Mouse (Mus musculus): Measurements from ENCODE around the gene Dgki. TPM values are rescaled to one million over a fixed set of nuclear protein-coding genes. Genes with fewer than 3 reads are reported as not detected.

Gene Dgki
- polyA plus RNA-seq, 1 experiment, result not detected

- TF ChIP-seq CTCF (IDR thresholded peaks at IDR 0.05; ENCODE audit: low read depth, low read length), result no peak
- no peak for TF ChIP-seq POLR2A (IDR thresholded peaks at IDR 0.05; ENCODE audit: borderline replicate concordance, low read depth, low read length)
- H3K27ac ChIP-seq (ENCODE audit: insufficient read depth, low read depth, low read length), result no peak overlapping the region
- H3K4me1 ChIP-seq (ENCODE audit: control insufficient read depth, insufficient read depth, low read length), result no peaks in the 10 kb centered on the region
- H3K4me3 ChIP-seq (ENCODE audit: insufficient read depth, low read length), result no peak overlapping the region
Observed at GRCm38 (mm10) chr6:36981646-36982045, 318.3 kb downstream of the Dgki start.

DNA sequence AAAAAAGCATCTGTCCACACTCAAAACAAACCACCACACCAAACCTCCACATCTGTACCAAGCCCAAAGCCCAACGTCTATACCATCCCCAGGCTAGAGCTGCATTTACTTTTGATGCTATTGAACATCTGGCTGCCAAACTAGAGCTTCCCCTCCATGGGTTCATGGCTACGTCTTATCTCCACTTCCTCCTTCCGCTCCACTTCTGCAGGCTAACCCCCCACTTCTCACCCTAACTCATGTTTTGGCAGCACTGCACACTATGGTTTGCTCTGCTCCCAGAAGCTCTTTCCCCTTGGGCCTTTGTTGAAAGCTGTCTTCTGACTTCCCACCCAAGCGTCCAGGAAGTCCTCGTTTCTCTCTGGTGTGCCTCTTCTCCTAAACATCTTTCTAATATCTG lies 319.5 kb downstream of the Dgki start:
- no peaks in the 10 kb centered on the region for H3K4me1 ChIP-seq (ENCODE audit: control insufficient read depth, insufficient read depth, low read length)
- H3K4me3 ChIP-seq (ENCODE audit: insufficient read depth, low read length), result no peak overlapping the region
- no peak overlapping the region for H3K27ac ChIP-seq (ENCODE audit: insufficient read depth, low read depth, low read length)
- TF ChIP-seq POLR2A (IDR thresholded peaks at IDR 0.05; ENCODE audit: borderline replicate concordance, low read depth, low read length), result no peak
- TF ChIP-seq CTCF (IDR thresholded peaks at IDR 0.05; ENCODE audit: low read depth, low read length), result no peak

- no peaks in the 10 kb centered on the region for H3K4me1 ChIP-seq (ENCODE audit: control insufficient read depth, insufficient read depth, low read length)
- H3K4me3 ChIP-seq (ENCODE audit: insufficient read depth, low read length), result no peak overlapping the region
- TF ChIP-seq CTCF (IDR thresholded peaks at IDR 0.05; ENCODE audit: low read depth, low read length) (no peak), POLR2A (IDR thresholded peaks at IDR 0.05; ENCODE audit: borderline replicate concordance, low read depth, low read length) (no peak)
- no peak overlapping the region for H3K27ac ChIP-seq (ENCODE audit: insufficient read depth, low read depth, low read length)
Observed at GRCm38 (mm10) chr6:36978176-36978575, 321.8 kb downstream of the Dgki start.

DNA sequence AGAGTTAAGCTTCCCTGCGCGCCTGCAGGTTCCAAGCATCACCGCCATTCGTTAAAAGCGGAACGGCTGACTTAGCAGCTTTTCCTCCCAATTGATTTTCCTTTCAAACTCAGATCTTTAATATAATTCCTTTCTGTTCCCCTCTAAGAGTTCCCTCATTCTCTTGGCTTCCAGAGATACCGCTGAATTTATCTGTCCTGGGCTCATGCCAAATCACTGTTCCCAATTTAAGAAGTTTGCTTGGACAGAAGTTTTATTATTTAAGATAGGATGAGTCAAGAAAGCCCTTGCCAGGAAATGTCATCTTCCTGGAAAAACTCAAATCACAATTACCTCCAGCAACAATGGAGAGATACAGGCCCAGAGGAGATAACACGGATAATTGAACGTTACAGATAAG lies 326.9 kb downstream of the Dgki start:
- H3K4me3 ChIP-seq (ENCODE audit: insufficient read depth, low read length), result no peak overlapping the region
- TF ChIP-seq POLR2A (IDR thresholded peaks at IDR 0.05; ENCODE audit: borderline replicate concordance, low read depth, low read length), result no peak
- TF ChIP-seq CTCF (IDR thresholded peaks at IDR 0.05; ENCODE audit: low read depth, low read length), result no peak
- no peak overlapping the region for H3K27ac ChIP-seq (ENCODE audit: insufficient read depth, low read depth, low read length)
- H3K4me1 ChIP-seq (ENCODE audit: control insufficient read depth, insufficient read depth, low read length), result no peaks in the 10 kb centered on the region

DNA sequence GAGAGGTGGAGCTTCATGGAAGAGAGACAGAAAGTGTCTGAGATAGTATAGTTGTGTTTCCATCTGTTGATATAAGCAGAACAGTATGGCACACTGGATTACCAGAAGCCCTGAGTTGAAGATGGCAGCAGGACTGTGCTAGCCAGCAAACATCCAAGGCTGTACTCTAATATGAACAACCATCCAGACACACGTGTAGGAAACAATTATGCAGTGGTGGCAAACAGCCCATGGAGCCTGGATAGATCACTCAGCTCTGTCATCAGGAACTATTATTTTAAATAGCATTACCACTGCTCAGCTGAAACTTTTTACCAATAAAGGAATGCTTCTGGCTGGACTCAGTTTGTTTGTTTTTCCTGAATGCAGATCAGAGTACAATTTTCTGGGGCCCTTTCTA lies 327.5 kb downstream of the Dgki start:
- TF ChIP-seq CTCF (IDR thresholded peaks at IDR 0.05; ENCODE audit: low read depth, low read length), result no peak
- TF ChIP-seq POLR2A (IDR thresholded peaks at IDR 0.05; ENCODE audit: borderline replicate concordance, low read depth, low read length), result no peak
- H3K4me3 ChIP-seq (ENCODE audit: insufficient read depth, low read length), result no peak overlapping the region
- H3K4me1 ChIP-seq (ENCODE audit: control insufficient read depth, insufficient read depth, low read length), result no peaks in the 10 kb centered on the region
- H3K27ac ChIP-seq (ENCODE audit: insufficient read depth, low read depth, low read length), result no peak overlapping the region

DNA sequence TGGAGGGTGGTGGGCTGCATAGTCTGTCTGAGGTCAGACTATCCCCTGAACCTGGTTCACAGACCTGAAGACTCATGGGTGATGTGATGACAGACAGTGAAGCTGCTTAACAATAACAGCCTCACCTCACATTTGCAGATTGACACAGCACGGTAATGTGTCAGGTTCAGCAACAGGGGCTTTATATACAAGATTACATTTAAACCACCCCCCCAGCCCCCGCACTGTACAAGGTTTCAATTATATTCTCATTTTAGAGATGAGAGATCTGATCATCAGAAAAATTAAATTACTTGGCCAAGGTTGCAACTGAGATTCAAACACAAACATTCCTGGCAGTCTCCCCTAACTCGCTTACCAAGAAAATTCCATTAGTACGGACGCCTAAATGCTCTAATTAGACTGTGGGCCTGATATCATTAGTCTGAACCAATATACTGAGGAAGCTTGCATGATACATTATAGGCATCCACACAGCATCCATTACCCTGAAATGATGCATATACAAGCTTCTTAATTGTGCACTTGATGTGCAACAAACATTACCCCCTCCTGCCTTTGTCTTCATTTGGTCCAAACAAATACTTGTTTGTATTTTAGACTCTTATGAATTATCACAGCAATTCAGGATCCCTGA lies 330.6 kb downstream of the Dgki start:
- Histone ChIP-seq H3K4me1 (ENCODE audit: control insufficient read depth, insufficient read depth, low read length) (no peaks in the 10 kb centered on the region), H3K4me3 (ENCODE audit: insufficient read depth, low read length) (no peak overlapping the region), H3K27ac (ENCODE audit: insufficient read depth, low read depth, low read length) (no peak overlapping the region)
- TF ChIP-seq CTCF (IDR thresholded peaks at IDR 0.05; ENCODE audit: low read depth, low read length) (no peak), POLR2A (IDR thresholded peaks at IDR 0.05; ENCODE audit: borderline replicate concordance, low read depth, low read length) (no peak)

DNA sequence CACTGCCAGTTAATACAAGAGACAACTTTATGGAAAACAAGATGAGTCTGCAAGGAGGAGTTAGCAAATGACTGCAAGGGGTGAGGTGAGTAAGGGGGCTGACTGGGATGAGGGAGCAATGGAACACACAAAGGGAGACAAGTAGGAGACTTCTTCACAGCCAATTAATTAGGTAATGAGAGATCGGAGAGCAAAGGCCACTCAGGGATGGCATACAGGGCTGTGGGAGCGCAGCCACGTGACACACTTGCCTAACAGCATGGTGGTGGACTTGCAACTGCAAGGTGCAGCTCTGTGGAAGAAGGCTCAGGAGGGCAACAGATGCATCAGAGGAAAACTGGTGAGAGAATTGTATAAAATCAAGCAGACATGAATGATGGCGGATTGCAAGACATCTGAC lies 339.3 kb downstream of the Dgki start:
- no peaks in the 10 kb centered on the region for H3K4me1 ChIP-seq (ENCODE audit: control insufficient read depth, insufficient read depth, low read length)
- H3K4me3 ChIP-seq (ENCODE audit: insufficient read depth, low read length), result no peak overlapping the region
- no peak overlapping the region for H3K27ac ChIP-seq (ENCODE audit: insufficient read depth, low read depth, low read length)
- no peak for TF ChIP-seq CTCF (IDR thresholded peaks at IDR 0.05; ENCODE audit: low read depth, low read length)
- no peak for TF ChIP-seq POLR2A (IDR thresholded peaks at IDR 0.05; ENCODE audit: borderline replicate concordance, low read depth, low read length)

DNA sequence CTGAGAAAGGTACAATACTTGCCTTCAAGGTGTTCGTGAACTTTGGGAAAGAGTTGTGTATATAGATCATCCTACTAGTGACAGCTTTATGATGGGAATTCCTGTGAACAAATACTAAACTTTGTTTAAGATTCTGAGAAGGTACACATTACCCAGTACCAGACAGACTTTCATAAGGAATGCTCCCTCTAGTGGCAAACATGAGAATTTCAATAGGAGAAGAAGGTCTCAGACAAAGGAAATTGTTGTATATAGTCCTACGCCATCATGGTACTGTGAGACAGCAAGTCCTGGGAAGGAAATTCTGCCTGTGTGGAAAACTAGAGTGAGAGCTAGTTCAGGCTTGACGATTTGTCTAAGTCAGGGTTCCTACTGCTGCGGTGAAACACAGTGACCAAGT lies 344.7 kb downstream of the Dgki start:
- H3K27ac ChIP-seq (ENCODE audit: insufficient read depth, low read depth, low read length), result no peak overlapping the region
- no peaks in the 10 kb centered on the region for H3K4me1 ChIP-seq (ENCODE audit: control insufficient read depth, insufficient read depth, low read length)
- H3K4me3 ChIP-seq (ENCODE audit: insufficient read depth, low read length), result no peak overlapping the region
- TF ChIP-seq CTCF (IDR thresholded peaks at IDR 0.05; ENCODE audit: low read depth, low read length) (no peak), POLR2A (IDR thresholded peaks at IDR 0.05; ENCODE audit: borderline replicate concordance, low read depth, low read length) (no peak)

DNA sequence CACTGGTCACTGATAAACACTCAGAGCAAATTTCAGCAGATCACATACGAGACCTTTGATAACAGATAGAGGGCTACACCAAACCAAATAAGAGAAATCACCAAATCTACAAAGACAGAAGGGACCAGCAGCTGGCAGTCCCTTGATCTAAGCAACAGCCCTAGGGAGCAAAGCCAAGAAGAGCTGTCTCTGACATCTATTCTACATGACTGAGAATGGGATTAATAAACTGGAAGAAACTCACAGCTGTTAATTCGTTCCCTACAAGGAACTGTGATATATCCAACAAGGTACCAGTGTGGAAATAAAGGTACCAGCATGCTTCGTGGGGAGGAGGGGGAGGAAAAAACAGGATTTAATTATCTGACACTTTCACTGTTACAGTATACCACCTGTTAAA lies 349.3 kb downstream of the Dgki start:
- no peak overlapping the region for H3K27ac ChIP-seq (ENCODE audit: insufficient read depth, low read depth, low read length)
- H3K4me3 ChIP-seq (ENCODE audit: insufficient read depth, low read length), result no peak overlapping the region
- H3K4me1 ChIP-seq (ENCODE audit: control insufficient read depth, insufficient read depth, low read length), result no peaks in the 10 kb centered on the region
- TF ChIP-seq POLR2A (IDR thresholded peaks at IDR 0.05; ENCODE audit: borderline replicate concordance, low read depth, low read length), result no peak
- no peak for TF ChIP-seq CTCF (IDR thresholded peaks at IDR 0.05; ENCODE audit: low read depth, low read length)

- no peak for TF ChIP-seq CTCF (IDR thresholded peaks at IDR 0.05; ENCODE audit: low read depth, low read length)
- no peak for TF ChIP-seq POLR2A (IDR thresholded peaks at IDR 0.05; ENCODE audit: borderline replicate concordance, low read depth, low read length)
- Histone ChIP-seq H3K4me1 (ENCODE audit: control insufficient read depth, insufficient read depth, low read length) (no peaks in the 10 kb centered on the region), H3K27ac (ENCODE audit: insufficient read depth, low read depth, low read length) (no peak overlapping the region), H3K4me3 (ENCODE audit: insufficient read depth, low read length) (no peak overlapping the region)
Observed at GRCm38 (mm10) chr6:36947861-36948260, 352.1 kb downstream of the Dgki start.

- H3K4me1 ChIP-seq (ENCODE audit: control insufficient read depth, insufficient read depth, low read length), result no peaks in the 10 kb centered on the region
- TF ChIP-seq CTCF (IDR thresholded peaks at IDR 0.05; ENCODE audit: low read depth, low read length) (no peak), POLR2A (IDR thresholded peaks at IDR 0.05; ENCODE audit: borderline replicate concordance, low read depth, low read length) (no peak)
- no peak overlapping the region for H3K4me3 ChIP-seq (ENCODE audit: insufficient read depth, low read length)
- no peak overlapping the region for H3K27ac ChIP-seq (ENCODE audit: insufficient read depth, low read depth, low read length)
Observed at GRCm38 (mm10) chr6:36937527-36937926, 362.5 kb downstream of the Dgki start.
